Mouse (Mus musculus): Measurements from ENCODE around the gene Gm28168.
"Not testable (repeated sequence)": the region's sequence is repeated elsewhere in the genome, so short reads cannot be mapped to it uniquely, and the experiment has no call there.

Gm28168 gene

GRCm38 (mm10) chr1:117927715-117928114 lies at the start of gene Gm28168:
Gene Gm28168, plus strand, starts transcription at chr1:117928015.
- in situ Hi-C loops (cut with MseI, MboI), result not testable (repeated sequence)

DNA sequence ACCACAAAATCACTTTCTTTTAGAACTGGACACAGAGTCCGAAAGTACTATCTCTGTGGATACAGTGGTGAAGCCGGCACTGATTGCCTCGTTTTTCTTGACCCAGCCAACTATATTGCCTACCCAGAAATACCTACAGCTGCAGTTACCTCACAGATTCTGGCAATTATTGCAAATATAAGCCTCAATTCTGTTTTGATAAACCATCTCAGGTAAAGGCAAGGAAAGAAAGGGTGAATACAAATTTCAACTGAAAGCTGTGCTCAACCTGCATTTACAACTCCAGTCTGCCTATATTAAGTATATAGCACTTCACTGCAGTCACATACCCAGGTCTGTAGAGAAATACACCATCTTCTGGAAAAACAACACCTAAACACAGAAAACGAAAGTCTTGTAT lies 37.8 kb downstream of the Gm28168 start, which contains the start of gene Gm7145:
Gene Gm7145 (plus strand): TSS at position 301 of the 400 bp plus-strand sequence.
- in situ Hi-C loops (cut with MseI, MboI), result no loop called here
